Mouse (Mus musculus): ENCODE measurements around the gene Bap1.

DNA sequence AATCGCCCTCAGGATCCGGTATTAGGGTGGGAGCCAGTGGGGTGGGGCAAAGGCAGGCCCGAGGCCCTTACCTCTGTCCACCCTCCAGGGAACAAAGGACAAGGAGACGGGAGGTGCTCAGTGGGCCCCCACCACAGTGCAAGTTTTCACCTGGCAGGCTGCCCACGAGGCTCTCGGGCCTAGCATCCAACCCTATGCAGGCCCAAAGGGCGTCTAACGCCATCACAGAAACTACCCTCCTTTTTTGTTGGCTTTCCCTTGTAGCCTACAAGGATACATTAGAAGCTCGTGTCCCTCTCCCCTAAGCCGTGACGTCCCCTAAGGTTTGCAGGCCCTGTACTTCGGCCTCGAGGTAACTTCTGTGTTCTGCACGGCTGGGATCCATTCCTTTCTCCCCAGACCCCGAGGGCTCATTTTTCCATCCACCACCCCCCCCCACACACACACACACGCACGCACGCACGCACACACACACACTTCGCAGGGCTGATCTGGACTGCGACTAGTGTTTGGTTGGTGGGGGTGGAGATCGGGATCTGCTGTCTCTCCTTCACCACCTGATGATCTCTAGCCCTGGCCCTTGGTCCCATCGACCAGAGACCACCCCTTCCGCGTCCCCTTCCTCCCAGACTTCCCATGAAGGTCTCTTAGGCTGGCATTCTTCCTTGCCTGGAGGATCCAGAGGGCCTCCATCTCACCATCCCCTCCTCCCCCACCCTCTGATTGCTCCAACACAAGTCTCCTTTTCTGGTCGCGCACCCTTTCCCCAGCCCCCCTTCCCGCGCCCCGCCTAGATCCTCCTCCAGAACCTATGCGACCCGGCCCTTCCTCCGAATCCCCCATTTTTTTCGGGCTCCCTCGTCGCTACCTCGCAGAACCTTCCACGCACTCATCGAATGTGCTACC is 45.4 kb upstream of the Bap1 start:
- TF ChIP-seq CTCF (IDR thresholded peaks at IDR 0.05; ENCODE audit: low read depth, low read length): no peak
- no peak for TF ChIP-seq TAL1 (conservative IDR thresholded peaks at IDR 0.05; ENCODE audit: low read depth, low read length)
- no peak for TF ChIP-seq GATA1 (IDR thresholded peaks at IDR 0.05; ENCODE audit: borderline replicate concordance, low read length)

Data from G1E (cell line).